Mouse (Mus musculus) lung, adult 2 months (tissue): ENCODE measurements around the gene Ssr4. TPM values are rescaled to one million over a fixed set of nuclear protein-coding genes. Genes with fewer than 3 reads are reported as not detected.
A peak's percentile ranks its signal among the peaks of the same experiment; 100 is the strongest.

Experiments used
- DNase-seq: peaks from one replicate; pipeline ENCODE4 v3.0.0; 2022
- H3K4me1 ChIP-seq: fragments of 200-500 bp; 2 replicates; pipeline ENCODE4 v1.6.1; 2011; ENCODE audit warnings: low read length; ENCODE audit not compliant: control insufficient read depth, insufficient read depth
- H3K4me3 ChIP-seq: fragments of 200-500 bp; replicated peaks from 2 replicates; pipeline ENCODE3; 2011; ENCODE audit warnings: low read depth, mild to moderate bottlenecking, control low read depth, low read length; ENCODE audit errors: extremely low read depth
- CTCF ChIP-seq: fragments of 200-500 bp; IDR thresholded peaks from 2 replicates; pipeline ENCODE4 v1.5.1; 2011; ENCODE audit warnings: mild to moderate bottlenecking, low read length, control low read depth; ENCODE audit not compliant: insufficient read depth
- POLR2A ChIP-seq: fragments of 200-500 bp; IDR thresholded peaks from 2 replicates; pipeline ENCODE4 v1.6.1; 2011; ENCODE audit warnings: low read depth, mild to moderate bottlenecking, control low read depth, low read length, borderline replicate concordance; ENCODE audit errors: extremely low read depth
- WGBS: fragments of 180-500 bp; shearing (Covaris S2); methylation state at CpG from one replicate; pipeline ENCODE4 v1.1.7; 2018; 5-methylcytosine and 5-hydroxymethylcytosine counted together
- polyA plus RNA-seq: library from polyadenylated mRNA; depleted of rRNA; stranded (reverse); fragments of >200 nt; gene quantifications from 2 replicates; pipeline ENCODE4 v1.2.3, GENCODE M21; 2012

Gene Ssr4
- polyA plus RNA-seq, 1 experiment: 153 TPM

DNA sequence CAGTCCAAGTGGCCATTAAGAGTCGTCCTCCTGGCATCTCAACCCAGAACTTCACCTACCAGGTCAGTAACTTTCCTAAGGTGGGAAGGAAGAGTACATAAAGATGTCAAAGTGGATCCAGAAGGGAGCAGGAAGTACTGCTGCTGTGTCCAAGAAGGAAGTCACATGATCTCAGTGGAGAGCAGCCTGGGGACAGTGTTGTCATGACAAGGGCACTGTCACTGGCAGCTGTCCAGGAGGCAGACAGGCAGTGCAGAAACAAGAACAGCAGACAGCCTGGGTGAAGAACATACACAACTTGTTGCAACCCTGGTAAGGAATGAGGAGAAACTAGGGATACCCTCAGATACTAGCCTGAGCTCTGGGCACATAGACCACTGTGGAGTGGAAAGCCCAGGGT lies 21.5 kb upstream of the Ssr4 start:
- DNase-seq: peak; percentile 17
- TF ChIP-seq POLR2A (no peak), CTCF (no peak)
- H3K4me1 ChIP-seq: peaks cover 7% of the 10 kb centered on the region
- no peak overlapping the region for H3K4me3 ChIP-seq
- 36% methylated on average over 1 of the region's 1 CpGs for WGBS

- no peak overlapping the region for H3K4me3 ChIP-seq
- TF ChIP-seq POLR2A: no peak
- peak; percentile 41 for TF ChIP-seq CTCF
- no peak for DNase-seq
- peaks cover 7% of the 10 kb centered on the region for H3K4me1 ChIP-seq
- 68% methylated on average over 9 of the region's 9 CpGs for WGBS
Measured at GRCm38 (mm10) chrX:73767267-73767666, 19.6 kb upstream of the Ssr4 start.

DNA sequence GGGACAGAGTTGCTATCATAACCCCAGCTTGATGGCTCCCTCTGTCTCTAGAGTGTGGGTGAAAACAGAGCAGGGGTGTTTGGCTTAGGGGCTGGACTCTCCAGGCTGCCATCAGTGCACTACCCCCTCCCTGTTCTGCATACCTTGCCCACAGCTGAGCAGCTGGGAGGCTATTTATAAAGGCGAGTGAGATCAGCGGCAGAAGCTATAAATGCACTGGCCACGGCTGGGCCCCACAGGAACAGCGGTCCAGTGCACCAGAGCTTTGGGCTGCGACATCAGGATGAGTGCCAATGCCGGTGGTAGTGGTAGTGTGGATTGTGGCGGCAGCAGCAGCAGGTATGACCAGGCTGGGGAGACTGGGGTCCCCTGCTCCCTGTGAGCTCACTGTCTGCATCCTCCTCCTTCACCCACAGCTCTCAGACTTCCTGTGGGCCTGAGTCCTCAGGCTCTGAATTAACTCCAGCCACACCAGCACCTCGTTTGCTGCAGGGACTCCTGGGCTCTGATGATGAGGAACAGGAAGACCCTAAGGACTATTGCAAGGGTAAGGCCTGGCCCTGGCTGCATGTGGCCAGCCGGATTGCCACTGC lies 12.6 kb upstream of the Ssr4 start, which contains the start of gene Srpk3:
Gene Srpk3 (plus strand): TSS at position 238 of the 593 bp plus-strand sequence.
- no peak for DNase-seq
- WGBS: 38% methylated on average over 9 of the region's 9 CpGs
- no peaks in the 10 kb centered on the region for H3K4me1 ChIP-seq
- no peak within 1 kb of the TSS for H3K4me3 ChIP-seq
- TF ChIP-seq POLR2A (no peak), CTCF (no peak)

GRCm38 (mm10) chrX:73774802-73775483 lies 11.9 kb upstream of the Ssr4 start:
- Histone ChIP-seq H3K4me3 (no peak overlapping the region), H3K4me1 (no peaks in the 10 kb centered on the region)
- DNase-seq: no peak
- TF ChIP-seq POLR2A (0 out of 2 replicates have a peak, but pooled peaks have one; percentile 5), CTCF (no peak)
- 72% methylated on average over 10 of the region's 10 CpGs for WGBS

GRCm38 (mm10) chrX:73782227-73782626 lies 4.6 kb upstream of the Ssr4 start:
- no peaks in the 10 kb centered on the region; the same call in 1 of the 2 replicates for H3K4me1 ChIP-seq
- H3K4me3 ChIP-seq: no peak overlapping the region
- TF ChIP-seq CTCF (no peak), POLR2A (no peak)
- no peak for DNase-seq
- WGBS: 73% methylated on average over 3 of the region's 3 CpGs

- TF ChIP-seq POLR2A: no peak
- no peak for TF ChIP-seq CTCF
- no peaks in the 10 kb centered on the region; the same call in 1 of the 2 replicates for H3K4me1 ChIP-seq
- H3K4me3 ChIP-seq: peak overlapping the region; percentile 98
- no peak for DNase-seq
Measured at GRCm38 (mm10) chrX:73785666-73786065, 1.2 kb upstream of the Ssr4 start.

- WGBS: 30% methylated on average over 22 of the region's 22 CpGs
- DNase-seq: no peak
- peak overlapping the region; percentile 80 for H3K4me3 ChIP-seq
- TF ChIP-seq CTCF: no peak
- TF ChIP-seq POLR2A: no peak
- no peaks in the 10 kb centered on the region; the same call in 1 of the 2 replicates for H3K4me1 ChIP-seq
Measured at GRCm38 (mm10) chrX:73787225-73787558, 364 bp downstream of the Ssr4 start.

GRCm38 (mm10) chrX:73788501-73788900 lies 1.7 kb downstream of the Ssr4 start:
- WGBS: 91% methylated on average over 1 of the region's 1 CpGs
- H3K4me3 ChIP-seq: no peak overlapping the region

GRCm38 (mm10) chrX:73793039-73793438 lies 6.2 kb downstream of the Ssr4 start:
- Histone ChIP-seq H3K4me3 (no peak overlapping the region), H3K4me1 (no peaks in the 10 kb centered on the region)
- no peak for DNase-seq
- TF ChIP-seq CTCF: no peak
- TF ChIP-seq POLR2A: no peak

More at GRCm38 (mm10) chrX:73788501-73788900, 1.7 kb downstream of the Ssr4 start:
- no peaks in the 10 kb centered on the region; the same call in 1 of the 2 replicates for H3K4me1 ChIP-seq
- TF ChIP-seq POLR2A: no peak
- TF ChIP-seq CTCF: no peak
- DNase-seq: no peak

DNA sequence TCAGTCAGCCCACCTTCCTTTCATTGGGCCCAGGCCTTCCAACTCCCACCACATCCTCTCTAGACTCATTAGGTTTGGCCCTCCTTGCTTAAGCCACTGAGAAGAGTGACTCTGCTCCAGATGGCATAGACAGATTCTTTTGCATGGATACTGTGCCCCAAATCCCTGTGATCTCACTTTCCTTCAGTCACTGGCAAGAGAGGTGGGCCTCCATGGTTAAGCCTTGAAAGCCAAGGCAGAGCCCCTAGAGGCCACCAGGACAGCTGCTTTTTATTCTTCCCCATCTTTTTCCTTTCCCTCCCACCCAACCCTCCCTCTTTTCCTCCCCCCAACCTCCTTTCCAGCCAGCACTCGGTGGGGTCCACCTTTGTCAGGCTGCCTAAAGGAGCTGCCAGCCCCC lies 6.7 kb downstream of the Ssr4 start:
- no peaks in the 10 kb centered on the region for H3K4me1 ChIP-seq
- no peak for DNase-seq
- 57% methylated on average over 1 of the region's 1 CpGs for WGBS
- TF ChIP-seq POLR2A (no peak), CTCF (no peak)
- no peak overlapping the region for H3K4me3 ChIP-seq
